Mouse (Mus musculus) liver, adult 2 months (tissue): Measurements from ENCODE around the gene Sept5. TPM values are rescaled to one million over a fixed set of nuclear protein-coding genes. Genes with fewer than 3 reads are reported as not detected.

ENCODE experiments used
- DNase-seq: peaks from one replicate; pipeline ENCODE4 v3.0.0-alpha.2; 2011; ENCODE audit warnings: low read depth, low spot score; ENCODE audit errors: extremely low read depth
- H3K27ac ChIP-seq: fragments of 200-500 bp; replicated peaks from 2 replicates; pipeline ENCODE4 v1.5.1; 2012; ENCODE audit warnings: low read depth, mild to moderate bottlenecking, control low read depth, inconsistent platforms, low read length; ENCODE audit not compliant: insufficient read depth
- H3K27me3 ChIP-seq: fragments of 200-500 bp; 2 replicates; pipeline ENCODE4 v1.6.1; 2012; ENCODE audit warnings: mild to moderate bottlenecking, moderate library complexity, low read length, inconsistent platforms; ENCODE audit not compliant: control insufficient read depth, insufficient read depth
- H3K36me3 ChIP-seq: fragments of 200-500 bp; 2 replicates; pipeline ENCODE4 v1.6.1; 2012; ENCODE audit warnings: low read length, inconsistent platforms; ENCODE audit not compliant: control insufficient read depth, insufficient read depth
- H3K4me1 ChIP-seq: fragments of 200-500 bp; 2 replicates; pipeline ENCODE4 v1.6.1; 2011; ENCODE audit warnings: low read length; ENCODE audit not compliant: control insufficient read depth, insufficient read depth
- H3K4me3 ChIP-seq: fragments of 200-500 bp; 2 replicates; pipeline ENCODE4 v1.5.1; 2011; ENCODE audit warnings: low read depth, mild to moderate bottlenecking, control low read depth, low read length, moderate library complexity; ENCODE audit not compliant: insufficient read depth
- H3K79me2 ChIP-seq: fragments of 200-500 bp; 2 replicates; pipeline ENCODE4 v1.6.1; 2012; ENCODE audit warnings: inconsistent platforms, mild to moderate bottlenecking, low read length, moderate library complexity; ENCODE audit not compliant: control insufficient read depth, insufficient read depth
- H3K9ac ChIP-seq: fragments of 200-500 bp; 2 replicates; pipeline ENCODE4 v1.6.1; 2012; ENCODE audit warnings: low read depth, mild to moderate bottlenecking, control low read depth, inconsistent platforms, low read length
- CTCF ChIP-seq: fragments of 200-500 bp; IDR thresholded peaks from 2 replicates; pipeline ENCODE4 v1.5.1; 2011; ENCODE audit warnings: low read depth, low read length, control low read depth
- POLR2A ChIP-seq: fragments of 200-500 bp; IDR thresholded peaks from 2 replicates; pipeline ENCODE4 v1.6.1; 2011; ENCODE audit warnings: low read length, control low read depth; ENCODE audit not compliant: insufficient read depth; ENCODE audit errors: extremely low read depth
- WGBS: fragments of 180-500 bp; shearing (Covaris S2); methylation state at CpG from one replicate; pipeline ENCODE4 v1.1.7; 2018; 5-methylcytosine and 5-hydroxymethylcytosine counted together
- polyA plus RNA-seq: library from polyadenylated mRNA; depleted of rRNA; stranded (reverse); fragments of >200 nt; gene quantifications from 2 replicates; pipeline ENCODE4 v1.2.3, GENCODE M21; 2012
- total RNA-seq: library from RNA; depleted of rRNA; stranded (reverse); fragments of >200 nt; gene quantifications from 2 replicates; pipeline ENCODE4 v1.2.3, GENCODE M21; 2014

Gene Sept5
- total and polyA plus RNA-seq, 2 experiments = 0.18 to 0.87 TPM

GRCm38 (mm10) chr16:18621362-18622001 is 8.3 kb downstream of the Sept5 start:
- Histone ChIP-seq H3K9ac (no peak overlapping the region), H3K36me3 (no peaks in the 10 kb centered on the region), H3K4me3 (no peak overlapping the region), H3K27ac (no peak overlapping the region), H3K27me3 (peaks cover 23% of the 10 kb centered on the region), H3K79me2 (no peaks in the 10 kb centered on the region), H3K4me1 (peaks cover 3% of the 10 kb centered on the region; the same call in 1 of the 2 replicates)
- TF ChIP-seq CTCF = no peak
- no peak for TF ChIP-seq POLR2A
- 12% methylated on average over 38 of the region's 38 CpGs for WGBS
- DNase-seq = no peak

DNA sequence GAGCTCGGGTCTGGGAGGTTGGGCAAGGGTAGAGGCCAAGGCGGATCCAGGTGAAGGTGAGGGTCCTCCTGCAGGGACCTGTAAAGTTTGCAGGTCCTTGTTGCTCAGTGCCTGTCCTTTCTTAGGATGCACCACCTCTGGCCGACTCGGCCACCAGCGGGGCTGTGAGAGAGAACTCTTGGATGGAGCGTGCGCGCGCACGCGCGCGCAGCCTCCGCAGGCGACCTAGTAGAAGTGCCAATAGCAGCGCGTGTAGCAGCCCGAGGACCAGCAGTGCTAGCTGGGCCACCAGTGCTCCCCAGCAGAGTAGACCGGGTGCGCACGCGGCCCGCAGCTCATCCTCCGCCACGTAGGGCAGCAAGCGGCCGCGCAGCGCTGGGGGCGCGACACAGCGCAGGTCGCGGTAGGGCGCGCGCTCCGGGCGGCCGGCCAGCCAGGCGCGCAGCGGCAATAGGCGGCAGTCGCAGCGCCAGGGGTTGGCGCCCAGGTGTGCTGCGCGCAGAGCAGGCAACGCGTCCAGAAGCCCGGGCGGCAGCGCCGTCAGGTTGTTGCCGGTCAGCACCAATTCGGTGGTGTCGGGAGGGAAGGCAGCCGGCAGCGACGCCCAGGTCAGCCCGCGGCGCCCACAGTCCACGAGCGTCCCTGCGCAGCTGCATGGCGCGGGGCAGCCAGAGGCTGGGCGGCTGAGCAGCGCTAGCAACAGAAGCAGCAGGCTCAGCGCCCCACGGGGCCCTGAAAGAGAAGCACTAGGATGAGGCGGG is 9.0 kb downstream of the Sept5 start:
- no peak overlapping the region for H3K4me3 ChIP-seq
- H3K9ac ChIP-seq = no peak overlapping the region
- H3K36me3 ChIP-seq = no peaks in the 10 kb centered on the region
- TF ChIP-seq CTCF (no peak), POLR2A (no peak)
- no peaks in the 10 kb centered on the region for H3K79me2 ChIP-seq
- no peak for DNase-seq
- no peak overlapping the region for H3K27ac ChIP-seq
- H3K27me3 ChIP-seq = peaks cover 18% of the 10 kb centered on the region
- peaks cover 3% of the 10 kb centered on the region; the same call in 1 of the 2 replicates for H3K4me1 ChIP-seq
- 2% methylated on average over 74 of the region's 74 CpGs for WGBS

DNA sequence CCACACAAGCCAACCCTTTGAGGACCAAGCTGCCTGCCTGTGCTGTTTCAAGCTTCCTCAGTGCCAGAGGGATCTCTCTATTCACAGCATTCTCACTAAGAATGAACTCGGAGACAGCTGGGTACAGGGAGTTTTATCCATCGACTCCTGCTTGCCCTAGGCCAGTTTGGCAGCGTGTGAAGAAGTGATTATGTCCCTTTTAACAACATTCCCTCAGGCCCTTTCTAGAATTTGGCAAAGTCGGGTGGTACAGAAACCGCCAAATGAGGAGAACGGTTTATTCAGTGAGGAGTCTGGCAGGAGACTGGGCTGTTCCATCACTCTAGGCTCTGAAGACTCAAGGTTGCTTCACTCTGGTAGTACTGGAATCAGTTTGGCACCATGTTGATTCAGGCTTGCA is 9.6 kb downstream of the Sept5 start:
- 60% methylated on average over 6 of the region's 6 CpGs for WGBS
- Histone ChIP-seq H3K4me1 (peaks cover 3% of the 10 kb centered on the region; the same call in 1 of the 2 replicates), H3K36me3 (no peaks in the 10 kb centered on the region), H3K9ac (no peak overlapping the region), H3K27me3 (peaks cover 18% of the 10 kb centered on the region), H3K4me3 (no peak overlapping the region), H3K79me2 (no peaks in the 10 kb centered on the region), H3K27ac (no peak overlapping the region)
- TF ChIP-seq CTCF (no peak), POLR2A (no peak)
- no peak for DNase-seq

GRCm38 (mm10) chr16:18619110-18619509 is 10.6 kb downstream of the Sept5 start:
- peaks cover 3% of the 10 kb centered on the region; the same call in 1 of the 2 replicates for H3K4me1 ChIP-seq
- no peak for DNase-seq
- H3K27ac ChIP-seq = no peak overlapping the region
- WGBS = 85% methylated on average over 4 of the region's 4 CpGs
- no peak overlapping the region for H3K9ac ChIP-seq
- TF ChIP-seq CTCF (no peak), POLR2A (no peak)
- H3K4me3 ChIP-seq = no peak overlapping the region
- no peaks in the 10 kb centered on the region for H3K36me3 ChIP-seq
- H3K79me2 ChIP-seq = no peaks in the 10 kb centered on the region
- peaks cover 18% of the 10 kb centered on the region for H3K27me3 ChIP-seq

GRCm38 (mm10) chr16:18618297-18618696 is 11.5 kb downstream of the Sept5 start:
- H3K36me3 ChIP-seq = no peaks in the 10 kb centered on the region
- H3K27me3 ChIP-seq = peaks cover 18% of the 10 kb centered on the region
- no peaks in the 10 kb centered on the region for H3K79me2 ChIP-seq
- WGBS = 84% methylated on average over 2 of the region's 2 CpGs
- H3K4me3 ChIP-seq = no peak overlapping the region
- no peak overlapping the region for H3K27ac ChIP-seq
- H3K9ac ChIP-seq = no peak overlapping the region
- TF ChIP-seq POLR2A (no peak), CTCF (no peak)
- no peak for DNase-seq
- H3K4me1 ChIP-seq = peaks cover 3% of the 10 kb centered on the region; the same call in 1 of the 2 replicates

GRCm38 (mm10) chr16:18617370-18618065 is 12.2 kb downstream of the Sept5 start:
- Histone ChIP-seq H3K27me3 (peaks cover 11% of the 10 kb centered on the region; the same call in 1 of the 2 replicates), H3K27ac (no peak overlapping the region), H3K4me3 (no peak overlapping the region), H3K36me3 (no peaks in the 10 kb centered on the region), H3K79me2 (no peaks in the 10 kb centered on the region), H3K9ac (no peak overlapping the region), H3K4me1 (peaks cover 3% of the 10 kb centered on the region; the same call in 1 of the 2 replicates)
- peak; percentile 98 for TF ChIP-seq CTCF
- no peak for TF ChIP-seq POLR2A
- WGBS = 1% methylated on average over 27 of the region's 27 CpGs
- DNase-seq = peak; percentile 86
